Mouse (Mus musculus): ENCODE measurements around the gene Cep63.

The Cep63 gene

DNA sequence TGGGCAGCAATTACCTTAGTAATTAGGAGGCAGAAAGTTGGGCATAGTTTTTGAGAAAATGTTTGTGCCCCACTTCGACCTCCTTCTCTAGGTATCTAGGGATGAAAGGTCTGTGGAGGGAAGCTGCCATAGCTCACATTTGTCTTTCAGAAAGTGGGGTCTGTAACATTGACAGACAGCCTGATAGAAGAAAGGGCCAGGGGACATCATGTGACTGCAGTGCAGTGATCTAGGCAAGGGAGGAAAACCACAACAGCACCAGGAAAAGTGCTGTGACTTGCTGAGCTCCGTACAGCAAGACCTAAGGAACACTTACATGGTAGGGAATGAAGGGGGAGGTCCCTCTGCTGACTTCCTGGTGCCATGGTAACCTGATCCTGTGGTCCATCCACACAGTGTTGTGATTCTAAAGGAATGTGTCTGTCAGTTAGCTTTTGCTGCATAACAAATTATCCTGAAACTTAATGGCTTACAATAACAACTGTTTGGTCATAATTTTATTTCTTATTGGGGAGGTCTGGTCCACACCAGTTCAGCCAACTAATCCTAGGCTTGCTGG, 5.3 kb upstream of the Cep63 start:
- DNase-seq (ENCODE audit: low spot score) = no peak

DNA sequence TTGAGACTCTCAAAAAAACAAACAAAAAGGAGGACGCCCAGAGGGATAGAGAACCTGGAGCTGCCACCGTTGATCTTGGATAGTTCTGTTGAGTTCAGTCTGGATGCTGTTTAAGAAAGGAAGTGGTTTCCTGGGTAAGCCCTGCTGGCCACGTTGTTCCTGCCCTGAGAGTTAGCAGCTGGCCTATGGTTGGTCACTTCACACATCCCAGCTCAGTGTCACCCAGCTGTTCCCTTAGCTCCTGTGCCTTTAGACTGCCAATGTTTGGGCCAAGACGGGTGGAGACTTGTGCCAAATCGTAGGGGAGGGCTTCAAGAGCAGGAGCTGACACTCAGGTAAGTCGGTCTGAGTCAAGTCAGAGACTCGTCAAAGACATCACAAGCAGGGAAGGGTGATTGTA, 2.7 kb upstream of the Cep63 start:
- no peak for DNase-seq (ENCODE audit: low spot score)

DNA sequence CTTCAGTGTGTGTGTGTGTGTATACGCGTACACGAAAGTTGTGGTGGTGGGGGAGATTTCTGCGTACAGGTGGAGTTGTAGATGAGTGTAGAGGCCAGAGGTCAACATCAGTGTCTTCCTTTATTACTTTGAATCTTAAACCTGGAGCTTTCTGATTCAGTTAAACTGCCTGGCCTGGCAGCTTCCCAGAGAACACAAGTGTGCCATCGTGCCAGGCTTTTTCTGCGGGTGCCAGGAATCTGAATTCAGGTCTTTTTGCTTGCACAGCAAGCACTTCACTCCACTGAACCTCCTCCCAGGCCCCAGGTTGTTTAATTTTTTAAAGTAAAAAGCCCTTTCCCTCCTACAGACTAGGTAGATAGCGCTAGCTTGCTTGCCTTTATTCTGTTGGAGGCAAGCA, 1.1 kb upstream of the Cep63 start:
- DNase-seq (ENCODE audit: low spot score) = no peak

GRCm38 (mm10) chr9:102626839-102627225, 498 bp upstream of the Cep63 start:
- DNase-seq (ENCODE audit: low spot score) = no peak

DNA sequence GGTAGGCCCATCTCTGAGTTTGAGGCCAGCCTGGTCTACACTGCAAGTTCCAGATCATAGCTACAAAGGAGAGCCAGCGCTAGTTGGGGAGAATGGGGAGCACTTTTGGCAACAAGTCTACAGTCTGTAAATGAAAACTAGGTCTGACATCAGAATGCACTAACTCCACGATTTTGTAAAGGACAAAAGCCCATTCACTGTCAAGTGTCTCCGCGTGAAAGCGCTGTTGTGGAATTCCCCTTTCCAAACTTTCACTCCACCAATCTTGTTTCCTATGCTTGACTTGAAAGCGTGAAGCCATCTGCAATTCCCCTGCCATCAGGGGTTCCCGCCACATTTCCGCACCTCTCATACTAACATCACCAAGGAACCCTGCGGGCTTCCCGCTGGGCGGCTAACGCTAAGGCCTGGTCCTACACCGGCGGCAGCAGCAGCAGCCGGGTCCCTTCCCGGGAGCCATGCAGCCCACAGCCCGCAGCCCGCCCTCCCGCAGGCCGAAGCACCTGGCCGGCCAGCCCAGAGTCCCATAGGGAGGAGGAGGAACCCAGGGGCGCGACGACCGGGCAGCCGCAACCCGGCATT, 842 bp downstream of the Cep63 start:
- DNase-seq (ENCODE audit: low spot score) = no peak

GRCm38 (mm10) chr9:102623581-102623980, 2.8 kb downstream of the Cep63 start:
- no peak for DNase-seq (ENCODE audit: low spot score)

GRCm38 (mm10) chr9:102622876-102623275, 3.5 kb downstream of the Cep63 start:
- DNase-seq (ENCODE audit: low spot score) = no peak

- DNase-seq (ENCODE audit: low spot score) = no peak
These were observed 4.0 kb downstream of the Cep63 start for GRCm38 (mm10) chr9:102622192-102622857.

- DNase-seq (ENCODE audit: low spot score) = no peak
These were observed 4.9 kb downstream of the Cep63 start for GRCm38 (mm10) chr9:102621385-102621784.

DNA sequence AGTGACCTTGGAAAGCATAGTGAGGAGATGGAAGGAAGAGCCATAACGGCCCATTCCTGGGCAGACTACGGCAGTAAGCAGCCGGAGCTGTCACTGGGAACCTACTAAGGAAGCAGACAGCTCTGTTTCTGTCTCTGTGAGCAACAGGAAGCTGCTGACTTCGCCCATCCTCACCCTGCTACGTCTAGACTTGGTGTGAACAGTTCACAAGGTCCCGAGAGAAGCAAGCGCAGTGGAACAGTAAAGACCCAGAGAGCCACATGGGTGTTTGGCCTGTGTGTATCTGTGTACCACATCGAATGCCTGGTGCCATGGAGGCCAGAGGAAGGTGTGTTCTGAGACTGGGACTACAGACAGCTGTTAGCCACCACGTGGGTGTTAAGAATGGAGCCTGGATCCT, 10.1 kb downstream of the Cep63 start:
- no peak for DNase-seq (ENCODE audit: low spot score)

DNA sequence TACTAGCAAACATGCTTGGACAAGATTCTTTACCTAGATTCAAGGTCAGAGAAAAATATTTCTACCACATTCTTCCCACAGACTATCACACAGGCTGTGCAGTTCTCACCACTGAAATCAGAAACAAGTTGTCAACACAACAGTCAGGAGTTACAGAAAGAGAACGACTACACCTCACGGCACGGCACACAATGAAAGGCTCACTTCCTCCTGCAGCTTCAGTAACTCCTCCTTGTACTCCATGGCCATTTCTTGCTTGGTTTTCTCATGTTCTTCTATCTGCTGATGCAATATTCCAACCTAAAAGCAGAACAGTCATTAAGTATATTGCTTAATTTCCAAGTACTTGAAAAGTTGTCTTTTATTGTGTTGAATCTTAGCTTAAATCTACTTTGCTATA, 11.3 kb downstream of the Cep63 start:
- no peak for DNase-seq (ENCODE audit: low spot score)

DNA sequence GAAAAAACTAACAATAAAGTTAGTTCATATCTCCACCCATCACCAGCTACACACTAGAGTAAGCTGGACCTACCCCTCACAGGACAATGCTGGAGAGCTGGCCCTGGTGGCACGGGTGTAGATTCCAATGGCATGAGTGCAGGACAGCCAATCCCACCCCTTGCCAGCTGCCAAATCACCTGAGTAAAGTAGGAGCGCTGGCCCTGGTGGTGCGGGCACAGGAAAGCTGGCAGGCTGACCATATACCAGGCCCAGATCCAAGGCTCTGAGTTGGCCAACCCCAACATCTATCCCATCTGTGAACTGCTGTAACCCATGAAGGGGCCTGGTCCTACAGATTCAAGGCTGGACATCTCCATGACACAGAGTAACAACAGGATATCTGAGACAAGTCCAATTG, 17.1 kb downstream of the Cep63 start:
- no peak for DNase-seq (ENCODE audit: low spot score)

DNA sequence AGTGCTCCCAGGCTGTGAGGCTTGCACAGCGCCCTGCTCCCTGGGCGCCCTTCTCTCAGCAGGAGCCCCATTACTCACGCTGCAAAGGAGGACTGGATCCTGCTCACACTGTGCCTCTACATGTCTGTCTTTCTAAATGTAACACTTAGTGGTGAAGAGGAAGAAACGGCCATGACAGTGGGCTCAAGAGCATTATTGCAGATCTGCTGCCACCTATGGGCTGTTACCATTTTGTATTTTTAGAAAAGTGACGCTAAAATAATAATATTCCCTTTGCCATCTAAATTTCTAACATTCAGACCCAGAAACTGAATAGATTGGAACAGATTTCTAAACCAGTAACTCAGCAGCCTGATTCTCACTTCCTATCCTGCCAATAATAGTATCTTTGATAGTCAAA, 18.9 kb downstream of the Cep63 start:
- DNase-seq (ENCODE audit: low spot score) = no peak

GRCm38 (mm10) chr9:102605162-102605561, 21.2 kb downstream of the Cep63 start:
- DNase-seq (ENCODE audit: low spot score) = no peak

GRCm38 (mm10) chr9:102601666-102602065, 24.7 kb downstream of the Cep63 start:
- DNase-seq (ENCODE audit: low spot score) = no peak

DNA sequence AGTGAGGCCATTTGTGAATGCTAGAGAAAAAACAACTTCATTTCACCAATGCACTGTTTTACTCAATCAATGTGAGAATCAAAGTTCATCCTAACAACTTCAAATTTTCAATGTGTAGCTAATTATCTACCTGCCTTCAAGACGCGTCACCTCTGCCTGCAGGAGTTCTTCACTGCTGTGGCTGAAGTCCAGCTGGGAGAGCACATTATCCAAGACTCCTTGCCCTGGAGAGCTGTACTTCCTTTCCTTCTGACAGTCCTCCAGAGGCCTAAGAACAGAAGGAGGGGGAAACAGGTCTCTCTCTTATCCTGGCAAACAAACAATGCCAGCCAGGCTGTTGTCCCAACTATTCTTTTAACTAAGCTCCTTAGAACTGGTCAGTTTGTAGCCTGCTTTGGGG, 25.1 kb downstream of the Cep63 start:
- peak; percentile 33 for DNase-seq (ENCODE audit: low spot score)

GRCm38 (mm10) chr9:102595662-102596436, 30.5 kb downstream of the Cep63 start:
- no peak for DNase-seq (ENCODE audit: low spot score)

- no peak for DNase-seq (ENCODE audit: low spot score)
These were observed 31.5 kb downstream of the Cep63 start for GRCm38 (mm10) chr9:102594667-102595393.

GRCm38 (mm10) chr9:102587347-102587746, 39.0 kb downstream of the Cep63 start:
- no peak for DNase-seq (ENCODE audit: low spot score)

GRCm38 (mm10) chr9:102581921-102582469, 44.3 kb downstream of the Cep63 start:
- no peak for DNase-seq (ENCODE audit: low spot score)

DNA sequence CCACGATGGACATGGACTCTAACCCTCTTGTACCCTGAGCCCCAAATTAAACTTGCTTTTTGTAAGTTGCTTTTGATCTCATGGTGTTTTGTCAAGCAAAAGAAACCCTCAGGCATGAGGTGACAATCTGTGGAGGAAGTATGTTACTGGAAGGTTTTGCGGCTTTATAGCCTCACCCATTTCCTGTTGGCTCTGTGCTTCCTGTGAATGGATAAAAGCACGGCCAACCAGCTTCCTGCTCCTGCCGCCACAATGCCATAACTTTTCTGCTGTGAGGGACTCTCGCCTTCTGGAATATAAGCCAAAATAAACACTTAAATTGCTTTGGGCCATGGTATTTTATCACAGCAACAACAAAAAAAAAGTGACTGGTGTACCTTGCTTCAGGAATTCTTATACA, 48.9 kb downstream of the Cep63 start:
- no peak for DNase-seq (ENCODE audit: low spot score)

DNA sequence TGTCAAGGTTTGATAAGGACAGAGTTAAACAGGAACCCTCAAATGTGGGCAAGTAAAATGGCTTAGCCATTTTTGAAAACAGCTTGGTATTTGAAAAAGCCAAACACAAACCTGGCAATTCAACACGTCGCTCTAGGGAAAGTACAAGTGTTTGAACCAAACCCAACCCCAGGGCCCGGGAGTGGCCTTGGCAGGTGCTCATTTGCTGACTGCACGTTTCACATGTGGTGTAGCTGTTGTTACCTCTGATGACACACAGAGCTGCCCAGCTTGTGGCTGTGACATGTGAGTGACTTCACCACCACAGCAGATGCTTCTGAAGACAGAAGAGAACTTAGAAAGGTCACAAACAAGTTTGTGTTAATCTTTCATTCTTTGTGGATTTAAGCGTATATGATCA, 53.4 kb downstream of the Cep63 start:
- DNase-seq (ENCODE audit: low spot score) = no peak

Data from yolk sac, embryonic 10.5 days (tissue).